Mouse (Mus musculus) ES-E14 (cell line): ENCODE data around the gene Gabrb3.

Experiments
- CHD2 ChIP-seq: IDR thresholded peaks from 2 replicates; pipeline ENCODE4 v1.6.1; 2014; ENCODE audit warnings: mild to moderate bottlenecking, low read depth, low read length, inconsistent platforms
- MAFK ChIP-seq: IDR thresholded peaks from 2 replicates; pipeline ENCODE4 v1.6.1; 2014; ENCODE audit warnings: mild to moderate bottlenecking, low read depth, low read length, inconsistent platforms; ENCODE audit not compliant: insufficient read depth
- ZC3H11A ChIP-seq: IDR thresholded peaks from 2 replicates; pipeline ENCODE4 v1.6.1; 2012; ENCODE audit warnings: low read depth, mild to moderate bottlenecking, inconsistent platforms, low read length, borderline replicate concordance
- ZNF384 ChIP-seq: IDR thresholded peaks from 2 replicates; pipeline ENCODE4 v1.6.1; 2012; ENCODE audit warnings: low read depth, low read length, inconsistent platforms

DNA sequence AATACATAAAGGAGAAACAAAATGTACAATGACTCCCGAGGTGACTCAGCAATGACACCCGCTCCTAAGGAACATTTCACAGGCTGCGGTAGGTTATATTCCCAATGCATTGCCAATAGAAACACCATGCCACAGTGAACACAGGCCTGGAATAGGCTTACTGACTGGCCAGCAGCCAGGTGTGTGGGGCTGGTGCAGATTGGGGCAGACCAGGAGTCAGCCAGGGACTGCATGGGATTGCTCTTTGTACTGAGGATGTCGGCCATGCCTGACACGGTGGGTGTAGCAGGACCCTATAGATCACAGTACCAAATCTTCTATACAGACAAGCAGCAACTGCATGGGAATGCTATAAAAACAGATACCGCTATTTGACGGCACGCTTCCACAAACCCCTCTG is 110.5 kb downstream of the Gabrb3 start:
- TF ChIP-seq ZNF384 (no peak), MAFK (no peak), CHD2 (no peak), ZC3H11A (no peak)
